In genomic region chrX:107858165-107858564, GRCm38 (mm10) we compare ENCODE assay signal across 18 mouse cellular contexts. TPM values are rescaled to one million over a fixed set of nuclear protein-coding genes. Genes with fewer than 3 reads are reported as not detected.
DNase-seq lines count a peak whose midpoint lies in the region; ATAC-seq and TF ChIP-seq lines count a peak whose summit lies in the region.
"Had no signal": no experiment of that assay in that cellular context is flagged by ENCODE, and none has a peak within 500 bp of the region (broad histone marks: within the 10 kb centered on the region; RNA-seq: fewer than 3 reads in every experiment).

No protein-coding gene starts in this region.

- H3K9ac ChIP-seq in forebrain, embryonic 14.5 days (ENCODE audit: low read length): no peak overlapping the region
- no peak overlapping the region for H3K9ac ChIP-seq in forebrain, embryonic 12.5 days
- H3K9ac ChIP-seq in lung, postnatal 0 days (replicated peaks; ENCODE audit: low read depth): no peak overlapping the region
- H3K9ac ChIP-seq: limb, embryonic 13.5 days; lung, embryonic 15.5 days; midbrain, embryonic 15.5 days had no signal

- no peaks in the 10 kb centered on the region for H3K27me3 ChIP-seq in forebrain, embryonic 14.5 days (replicated peaks; ENCODE audit: control insufficient read depth, insufficient read depth, low read length)
- no peaks in the 10 kb centered on the region for H3K27me3 ChIP-seq in forebrain, embryonic 12.5 days
- H3K27me3 ChIP-seq in lung, postnatal 0 days (replicated peaks; ENCODE audit: insufficient read depth, low read length): no peaks in the 10 kb centered on the region
- no peaks in the 10 kb centered on the region for H3K27me3 ChIP-seq in embryonic facial prominence, embryonic 10.5 days (replicated peaks; ENCODE audit: low read depth, poor library complexity, severe bottlenecking)
- H3K27me3 ChIP-seq: limb, embryonic 13.5 days; lung, embryonic 15.5 days; midbrain, embryonic 15.5 days had no signal

- no peak for TF ChIP-seq CTCF in lung, postnatal 0 days (IDR thresholded peaks at IDR 0.05)

- no peaks in the 10 kb centered on the region for H3K9me3 ChIP-seq in forebrain, embryonic 14.5 days (replicated peaks; ENCODE audit: control insufficient read depth, low read length)
- H3K9me3 ChIP-seq in forebrain, embryonic 12.5 days: no peaks in the 10 kb centered on the region
- no peaks in the 10 kb centered on the region for H3K9me3 ChIP-seq in lung, postnatal 0 days (ENCODE audit: low read length)
- H3K9me3 ChIP-seq in embryonic facial prominence, embryonic 10.5 days: no peaks in the 10 kb centered on the region
- H3K9me3 ChIP-seq: forebrain, embryonic 10.5 days; limb, embryonic 13.5 days; lung, embryonic 15.5 days; midbrain, embryonic 15.5 days had no signal

- 42% methylated on average over 4 of the region's 4 CpGs for WGBS in forebrain, embryonic 14.5 days
- WGBS in forebrain, embryonic 12.5 days: 25% methylated on average over 4 of the region's 4 CpGs
- WGBS in lung, postnatal 0 days: 21% methylated on average over 4 of the region's 4 CpGs
- 33% methylated on average over 4 of the region's 4 CpGs for WGBS in embryonic facial prominence, embryonic 10.5 days

- no peaks in the 10 kb centered on the region for H3K36me3 ChIP-seq in forebrain, embryonic 14.5 days (ENCODE audit: control insufficient read depth, insufficient read depth, low read length)
- H3K36me3 ChIP-seq in forebrain, embryonic 12.5 days (replicated peaks): no peaks in the 10 kb centered on the region
- H3K36me3 ChIP-seq in lung, postnatal 0 days (ENCODE audit: insufficient read depth, low read length): no peaks in the 10 kb centered on the region
- H3K36me3 ChIP-seq in embryonic facial prominence, embryonic 10.5 days (replicated peaks): no peaks in the 10 kb centered on the region
- H3K36me3 ChIP-seq: forebrain, embryonic 10.5 days; limb, embryonic 13.5 days; lung, embryonic 15.5 days; midbrain, embryonic 15.5 days had no signal

- H3K27ac ChIP-seq in forebrain, embryonic 14.5 days (ENCODE audit: low read depth, low read length): no peak overlapping the region
- no peak overlapping the region for H3K27ac ChIP-seq in forebrain, embryonic 12.5 days
- no peak overlapping the region for H3K27ac ChIP-seq in lung, postnatal 0 days (ENCODE audit: low read length)
- no peak overlapping the region for H3K27ac ChIP-seq in embryonic facial prominence, embryonic 10.5 days (replicated peaks)
- H3K27ac ChIP-seq: forebrain, embryonic 10.5 days; limb, embryonic 13.5 days; lung, embryonic 15.5 days; midbrain, embryonic 15.5 days had no signal

- no peak overlapping the region for H3K4me2 ChIP-seq in forebrain, embryonic 14.5 days (ENCODE audit: low read length)
- H3K4me2 ChIP-seq in forebrain, embryonic 12.5 days: no peak overlapping the region
- no peak overlapping the region for H3K4me2 ChIP-seq in lung, postnatal 0 days (replicated peaks; ENCODE audit: low read depth, low read length)
- H3K4me2 ChIP-seq: limb, embryonic 13.5 days; lung, embryonic 15.5 days; midbrain, embryonic 15.5 days had no signal

- no peak for TF ChIP-seq EP300 in lung, postnatal 0 days (IDR thresholded peaks at IDR 0.05)

- ATAC-seq in forebrain, embryonic 14.5 days: no peak
- no peak for ATAC-seq in forebrain, embryonic 12.5 days (ENCODE audit: low FRiP score)
- no peak for ATAC-seq in lung, postnatal 0 days
- ATAC-seq: midbrain, embryonic 15.5 days; Patski had no signal

- H3K4me3 ChIP-seq in forebrain, embryonic 14.5 days (ENCODE audit: low read depth, low read length): no peak overlapping the region
- no peak overlapping the region for H3K4me3 ChIP-seq in forebrain, embryonic 12.5 days (replicated peaks)
- H3K4me3 ChIP-seq in lung, postnatal 0 days (ENCODE audit: low read depth, low read length): no peak overlapping the region
- H3K4me3 ChIP-seq in embryonic facial prominence, embryonic 10.5 days: no peak overlapping the region
- H3K4me3 ChIP-seq: forebrain, embryonic 10.5 days; limb, embryonic 13.5 days; lung, embryonic 15.5 days; midbrain, embryonic 15.5 days had no signal

- H3K4me1 ChIP-seq in forebrain, embryonic 14.5 days (ENCODE audit: control insufficient read depth, insufficient read depth, low read length): no peaks in the 10 kb centered on the region
- no peaks in the 10 kb centered on the region for H3K4me1 ChIP-seq in forebrain, embryonic 12.5 days
- no peaks in the 10 kb centered on the region for H3K4me1 ChIP-seq in lung, postnatal 0 days (ENCODE audit: insufficient read depth, low read depth, low read length)
- H3K4me1 ChIP-seq in embryonic facial prominence, embryonic 10.5 days: no peaks in the 10 kb centered on the region
- H3K4me1 ChIP-seq: forebrain, embryonic 10.5 days; limb, embryonic 13.5 days; lung, embryonic 15.5 days; midbrain, embryonic 15.5 days had no signal

- peak; percentile 1 for DNase-seq in forebrain, embryonic 14.5 days (ENCODE audit: low spot score)
- peak; percentile 7 for DNase-seq in lung, postnatal 0 days (ENCODE audit: low spot score)
- DNase-seq in lung, postnatal 36 days: no peak
- DNase-seq in embryonic facial prominence, embryonic 10.5 days (ENCODE audit: low spot score): peak; percentile 20
- DNase-seq in testis, postnatal 10 days (ENCODE audit: low spot score): peak; percentile 42
- no peak for DNase-seq in spleen, postnatal 36 days (ENCODE audit: low spot score in 2 of 2)
- no peak for DNase-seq in left cerebral cortex, adult 9 months (ENCODE audit: low spot score in 2 of 2)
- DNase-seq: adrenal gland, postnatal 25 days; cerebellum, adult 11 months; kidney, adult 11 months; layer of hippocampus, adult 9-11 months; right cerebral cortex, postnatal 4 days had no signal

RNA-seq across cellular contexts. Expression of gene 2610002M06Rik, which starts 42.0 kb away (rescaled TPM):
- 13.6 and 16.7 TPM in 2 replicates for polyA plus RNA-seq in forebrain, embryonic 14.5 days (2014; fragmentation: Nextera tagmentation; extraction: Ambion mirVana)
- 10.3 and 10.4 TPM in 2 replicates for polyA plus RNA-seq in forebrain, embryonic 12.5 days (2016; fragmentation: Nextera tagmentation; extraction: Ambion mirVana)
- polyA plus RNA-seq in lung, postnatal 0 days (2015; fragmentation: Nextera tagmentation; extraction: Ambion mirVana): 11.5 and 12.1 TPM in 2 replicates
- 5.9 and 7.6 TPM in 2 replicates for polyA plus RNA-seq in embryonic facial prominence, embryonic 10.5 days (2016; fragmentation: Nextera tagmentation; extraction: Ambion mirVana)

Comparison
In these comparisons a context has a peak if more than half of its experiments do, and no peak if none do; other contexts are left out.
1. DNase-seq: peak in forebrain, embryonic 14.5 days (single experiment), lung, postnatal 0 days (single experiment), embryonic facial prominence, embryonic 10.5 days (single experiment) and testis, postnatal 10 days (single experiment); none in lung, postnatal 36 days (single experiment), spleen, postnatal 36 days (0 of 2) and left cerebral cortex, adult 9 months (0 of 2).